Mouse (Mus musculus) layer of hippocampus, adult 9-10 months (tissue): Measurements from ENCODE around the gene Tsks.
A peak's percentile ranks its signal among the peaks of the same experiment; 100 is the strongest.

Source experiments
- DNase-seq: peaks from one replicate; pipeline ENCODE4 v3.0.0; 2022; ENCODE audit warnings: low spot score

Tsks gene

GRCm38 (mm10) chr7:44951960-44952359 is 9.0 kb downstream of the Tsks start:
- DNase-seq = no peak

- DNase-seq = peak; percentile 67
These were observed 9.8 kb downstream of the Tsks start for GRCm38 (mm10) chr7:44952611-44953306.

GRCm38 (mm10) chr7:44953561-44953960 is 10.6 kb downstream of the Tsks start:
- DNase-seq = no peak

- DNase-seq = no peak
These were observed 11.3 kb downstream of the Tsks start for GRCm38 (mm10) chr7:44954091-44954885.

- no peak for DNase-seq
These were observed 12.6 kb downstream of the Tsks start for GRCm38 (mm10) chr7:44955628-44956027.

- DNase-seq = no peak
These were observed 13.3 kb downstream of the Tsks start for GRCm38 (mm10) chr7:44956266-44956665.

- no peak for DNase-seq
These were observed 14.3 kb downstream of the Tsks start for GRCm38 (mm10) chr7:44957183-44957835.

GRCm38 (mm10) chr7:44958208-44958607 is 15.2 kb downstream of the Tsks start:
- no peak for DNase-seq

- DNase-seq = no peak
These were observed 16.3 kb downstream of the Tsks start for GRCm38 (mm10) chr7:44959281-44959680.

- no peak for DNase-seq
These were observed 17.0 kb downstream of the Tsks start for GRCm38 (mm10) chr7:44959874-44960511.

GRCm38 (mm10) chr7:44960512-44960910 is 17.5 kb downstream of the Tsks start:
- DNase-seq = no peak

- no peak for DNase-seq
These were observed 19.3 kb downstream of the Tsks start for GRCm38 (mm10) chr7:44962337-44962736.

- no peak for DNase-seq
These were observed 19.8 kb downstream of the Tsks start for GRCm38 (mm10) chr7:44962831-44963230.

- DNase-seq = no peak
These were observed 22.0 kb downstream of the Tsks start for GRCm38 (mm10) chr7:44964990-44965389.

GRCm38 (mm10) chr7:44965975-44966374 is 23.0 kb downstream of the Tsks start:
- DNase-seq = no peak

GRCm38 (mm10) chr7:44966638-44967037 is 23.6 kb downstream of the Tsks start:
- DNase-seq = no peak

GRCm38 (mm10) chr7:44970231-44970691 is 27.3 kb downstream of the Tsks start:
- DNase-seq = no peak

GRCm38 (mm10) chr7:44971142-44971541 is 28.1 kb downstream of the Tsks start:
- DNase-seq = no peak

- DNase-seq = no peak
These were observed 30.6 kb downstream of the Tsks start for GRCm38 (mm10) chr7:44973415-44974130.

GRCm38 (mm10) chr7:44974383-44975116 is 31.5 kb downstream of the Tsks start, which contains the start of gene Cpt1c:
TSS of gene Cpt1c (minus strand) at chr7:44974851.
- peak; percentile 72 for DNase-seq

- no peak for DNase-seq
These were observed 32.1 kb downstream of the Tsks start for GRCm38 (mm10) chr7:44975117-44975419.
